Mouse (Mus musculus) midbrain, embryonic 16.5 days (tissue): ENCODE results near the gene Atp2c2. TPM values are rescaled to one million over a fixed set of nuclear protein-coding genes. Genes with fewer than 3 reads are reported as not detected.
A peak's percentile ranks its signal among the peaks of the same experiment; 100 is the strongest.

ENCODE experiments used
- ATAC-seq: fragments of 200-750 bp; cut with Nextera tagmentation; 2 replicates; pipeline ENCODE4 v1.8.0; 2017; ENCODE audit warnings: moderate TSS enrichment
- H3K27ac ChIP-seq: fragments of 300-500 bp; sonication (generic); 2 replicates; pipeline ENCODE4 v1.5.1; 2014; ENCODE audit warnings: mild to moderate bottlenecking, low read length, mixed read lengths
- H3K27me3 ChIP-seq: fragments of 300-500 bp; sonication (generic); 2 replicates; pipeline ENCODE4 v1.6.1; 2014; ENCODE audit warnings: low read depth, low read length, mixed read lengths; ENCODE audit not compliant: control insufficient read depth, insufficient read depth
- H3K36me3 ChIP-seq: fragments of 300-500 bp; sonication (generic); 2 replicates; pipeline ENCODE4 v1.6.1; 2014; ENCODE audit warnings: mild to moderate bottlenecking, low read length, moderate library complexity, mixed read lengths; ENCODE audit not compliant: control insufficient read depth, insufficient read depth
- H3K4me1 ChIP-seq: fragments of 300-500 bp; sonication (generic); 2 replicates; pipeline ENCODE4 v1.6.1; 2014; ENCODE audit warnings: mild to moderate bottlenecking, low read length, mixed read lengths; ENCODE audit not compliant: control insufficient read depth, insufficient read depth
- H3K4me2 ChIP-seq: fragments of 300-500 bp; sonication (generic); 2 replicates; pipeline ENCODE4 v1.6.1; 2014; ENCODE audit warnings: mild to moderate bottlenecking, low read length, mixed read lengths
- H3K4me3 ChIP-seq: fragments of 300-500 bp; sonication (generic); 2 replicates; pipeline ENCODE4 v1.5.1; 2014; ENCODE audit warnings: low read depth, mild to moderate bottlenecking, low read length, moderate library complexity, mixed read lengths
- H3K9ac ChIP-seq: fragments of 300-500 bp; sonication (generic); 2 replicates; pipeline ENCODE4 v1.6.1; 2014; ENCODE audit warnings: low read depth, low read length, mixed read lengths
- H3K9me3 ChIP-seq: fragments of 300-500 bp; sonication (generic); replicated peaks from 2 replicates; pipeline ENCODE4 v1.6.1; 2014; ENCODE audit warnings: mild to moderate bottlenecking, low read length, mixed read lengths; ENCODE audit not compliant: control insufficient read depth, poor library complexity, severe bottlenecking
- WGBS: fragments of 180-500 bp; shearing (Covaris S2); extraction: QIAGEN DNeasy Blood & Tissue Kit; methylation state at CpG from one replicate; pipeline ENCODE4 v1.1.7; 2014; 5-methylcytosine and 5-hydroxymethylcytosine counted together
- polyA plus RNA-seq: library from polyadenylated mRNA; unstranded; fragments of >200 nt; fragmentation: Nextera tagmentation; extraction: Ambion mirVana; gene quantifications from 2 replicates; pipeline ENCODE4 v1.2.1, GENCODE M21; 2015

Atp2c2 gene
- polyA plus RNA-seq, 1 experiment from 2014 or later, result 0.18 TPM

DNA sequence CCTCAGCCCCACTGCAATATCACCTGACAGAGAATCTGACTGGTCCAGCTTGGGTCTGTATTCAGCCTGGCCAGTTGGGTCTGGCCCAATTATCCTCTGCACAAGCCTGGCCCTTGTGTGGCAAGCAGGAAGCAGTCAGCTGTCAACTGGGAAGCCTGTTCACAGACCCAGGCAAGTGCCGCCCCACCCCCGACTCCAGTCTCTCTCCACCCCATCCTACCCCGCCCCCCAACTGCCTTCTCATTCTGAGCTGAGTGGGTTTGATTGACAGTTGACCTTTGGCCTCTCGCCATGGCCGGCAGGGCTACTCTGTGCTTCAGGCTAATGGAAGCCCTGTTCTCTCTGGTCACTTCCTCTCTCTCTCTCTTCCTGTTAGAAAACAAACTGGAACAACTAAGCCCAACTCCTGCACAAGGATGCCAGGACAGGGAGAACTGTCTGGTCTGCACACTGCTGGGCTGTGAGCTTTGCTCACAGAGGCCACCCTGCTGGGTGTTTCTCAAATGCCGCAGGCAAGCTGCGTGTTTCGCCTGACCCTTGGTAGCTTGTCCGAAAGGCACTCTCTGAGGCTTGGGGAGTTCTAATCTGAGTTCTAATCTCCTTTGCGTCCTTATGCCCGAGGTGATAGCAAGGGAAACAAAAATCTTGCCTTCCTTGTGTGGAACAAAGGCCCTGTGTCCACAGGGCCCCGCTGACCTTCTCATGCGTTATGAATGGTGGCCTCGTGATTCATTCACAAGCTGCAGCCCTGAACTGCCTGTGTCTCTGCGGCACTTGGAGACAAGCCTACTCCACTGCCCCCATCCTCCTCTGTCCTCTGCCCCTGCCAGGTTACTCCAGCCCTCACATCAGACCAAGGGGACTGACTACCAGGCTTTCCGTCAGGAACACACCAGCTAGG lies 92.2 kb downstream of the Atp2c2 start:
- Histone ChIP-seq H3K36me3 (no peaks in the 10 kb centered on the region), H3K27ac (peak overlapping the region; percentile 43; the same call in 1 of the 2 replicates), H3K9ac (no peak overlapping the region; the same call in 1 of the 2 replicates), H3K9me3 (no peaks in the 10 kb centered on the region), H3K4me2 (no peak overlapping the region), H3K27me3 (no peaks in the 10 kb centered on the region), H3K4me3 (no peak overlapping the region), H3K4me1 (peaks cover 5% of the 10 kb centered on the region; the same call in 1 of the 2 replicates)
- peak; percentile 37; the same call in 1 of the 2 replicates for ATAC-seq
- WGBS, result 8% methylated on average over 16 of the region's 16 CpGs

DNA sequence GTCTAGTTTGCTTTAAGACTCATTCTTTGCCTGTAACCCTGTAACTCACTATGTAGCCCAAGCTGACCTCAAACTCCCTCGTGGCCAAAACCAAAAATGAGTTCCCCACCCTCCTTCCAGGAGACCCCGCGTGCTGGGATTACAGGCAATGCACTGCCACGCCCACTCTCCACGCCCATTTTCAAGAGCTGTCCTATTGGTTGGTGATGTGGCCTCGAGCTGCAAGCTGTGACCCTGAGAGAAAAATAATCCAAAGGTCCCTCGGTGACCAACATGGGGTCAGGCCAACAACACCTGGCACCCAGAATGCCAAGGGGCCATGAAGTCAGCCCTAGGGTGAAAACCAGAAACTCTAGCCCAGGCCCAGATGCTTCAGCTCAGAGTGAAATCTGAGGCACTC lies 94.9 kb downstream of the Atp2c2 start:
- peaks cover 18% of the 10 kb centered on the region for H3K4me1 ChIP-seq
- ATAC-seq, result no peak
- 48% methylated on average over 7 of the region's 7 CpGs for WGBS
- H3K4me3 ChIP-seq, result no peak overlapping the region
- H3K4me2 ChIP-seq, result no peak overlapping the region
- no peak overlapping the region for H3K27ac ChIP-seq
- H3K9me3 ChIP-seq, result no peaks in the 10 kb centered on the region
- no peaks in the 10 kb centered on the region for H3K27me3 ChIP-seq
- H3K36me3 ChIP-seq, result no peaks in the 10 kb centered on the region
- no peak overlapping the region for H3K9ac ChIP-seq

DNA sequence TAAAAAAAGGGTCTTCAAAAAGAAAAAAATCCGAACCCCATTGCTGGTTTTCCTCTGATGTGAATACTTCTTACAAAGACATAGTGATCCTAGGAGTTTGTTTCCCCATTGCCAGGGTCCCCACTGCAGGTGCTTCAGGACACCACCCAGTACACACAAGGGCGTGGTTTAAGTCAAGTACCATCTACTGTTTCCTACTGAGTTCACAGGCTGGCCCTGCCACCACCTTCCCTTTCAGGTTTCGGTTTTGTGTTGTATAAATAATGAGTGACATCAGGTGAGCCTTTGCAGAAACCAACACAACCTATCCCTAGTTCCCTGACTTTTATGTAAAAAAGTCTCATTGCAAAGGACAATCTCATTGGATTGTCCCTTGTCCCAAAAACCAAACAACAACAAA lies 95.8 kb downstream of the Atp2c2 start:
- H3K4me1 ChIP-seq, result peaks cover 22% of the 10 kb centered on the region
- no peaks in the 10 kb centered on the region for H3K36me3 ChIP-seq
- H3K4me2 ChIP-seq, result no peak overlapping the region
- no peak for ATAC-seq
- no peak overlapping the region for H3K9ac ChIP-seq
- no peak overlapping the region for H3K4me3 ChIP-seq
- 90% methylated on average over 3 of the region's 3 CpGs for WGBS
- H3K27ac ChIP-seq, result no peak overlapping the region
- H3K9me3 ChIP-seq, result no peaks in the 10 kb centered on the region
- H3K27me3 ChIP-seq, result no peaks in the 10 kb centered on the region

DNA sequence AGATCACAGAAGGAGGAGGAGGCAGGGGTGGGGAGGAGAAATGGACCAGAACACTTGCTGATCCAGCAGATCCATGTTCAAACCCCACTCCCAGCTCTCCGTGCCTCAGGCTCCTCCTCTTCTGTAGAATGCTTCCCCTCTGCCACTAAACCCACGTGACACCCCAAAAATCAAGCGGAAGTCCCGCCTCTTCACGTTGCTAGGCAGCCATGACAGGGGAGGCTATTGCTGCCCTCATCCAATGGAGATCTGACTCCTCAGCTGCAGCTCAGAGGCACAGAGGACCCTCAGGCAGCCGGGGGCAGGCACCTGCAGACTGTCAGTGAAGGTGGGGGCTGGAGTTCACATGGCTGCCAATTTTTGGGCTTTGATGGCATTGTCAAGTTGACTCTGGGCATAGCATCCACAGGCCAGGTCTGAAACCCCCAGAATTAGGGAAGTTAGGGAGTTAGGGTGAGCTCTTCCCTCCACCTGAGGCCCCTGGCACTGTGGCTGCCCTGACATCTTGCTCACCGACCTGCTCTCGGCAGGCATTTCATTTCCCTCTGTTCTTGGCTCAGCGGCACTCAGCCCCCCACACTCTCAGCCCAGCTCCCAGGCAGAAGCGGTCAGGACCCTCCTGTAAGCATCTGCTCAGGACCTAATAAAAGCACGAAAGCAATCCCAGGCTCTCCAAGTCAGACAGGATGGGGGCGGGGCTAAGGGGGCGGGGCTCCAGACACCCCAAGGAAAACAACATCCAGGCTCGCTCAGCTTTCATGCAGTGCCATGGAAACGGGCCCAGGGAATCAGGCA lies 98.6 kb downstream of the Atp2c2 start:
- no peaks in the 10 kb centered on the region for H3K36me3 ChIP-seq
- H3K9me3 ChIP-seq, result no peaks in the 10 kb centered on the region
- H3K9ac ChIP-seq, result peak overlapping the region; percentile 30; the same call in 1 of the 2 replicates
- ATAC-seq, result peak; percentile 79
- no peaks in the 10 kb centered on the region for H3K27me3 ChIP-seq
- H3K4me2 ChIP-seq, result peak overlapping the region; percentile 38
- H3K4me1 ChIP-seq, result peaks cover 27% of the 10 kb centered on the region
- whole genome bisulfite sequencing, result 9% methylated on average over 15 of the region's 15 CpGs
- H3K27ac ChIP-seq, result peak overlapping the region; percentile 78
- no peak overlapping the region; the same call in 1 of the 2 replicates for H3K4me3 ChIP-seq

DNA sequence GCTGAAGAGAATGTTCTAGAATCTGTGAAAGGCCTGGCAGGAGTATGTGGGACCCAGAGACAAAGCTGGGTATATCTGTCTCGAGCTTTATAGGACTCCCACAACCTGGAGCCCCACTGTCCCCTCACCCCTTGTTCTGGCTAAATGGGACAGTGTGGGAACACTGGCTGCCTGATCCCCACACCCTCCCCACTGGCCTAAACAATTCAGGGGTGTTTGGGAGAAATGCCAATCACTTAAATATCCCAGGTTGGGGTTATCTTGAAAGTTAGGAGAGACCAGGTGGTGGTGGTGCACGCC lies 99.1 kb downstream of the Atp2c2 start:
- H3K9ac ChIP-seq, result 0 out of 2 replicates have a peak overlapping the region, but pooled peaks have one; percentile 30
- H3K4me3 ChIP-seq, result no peak overlapping the region
- peaks cover 27% of the 10 kb centered on the region for H3K4me1 ChIP-seq
- no peaks in the 10 kb centered on the region for H3K36me3 ChIP-seq
- no peak; the same call in 1 of the 2 replicates for ATAC-seq
- H3K4me2 ChIP-seq, result peak overlapping the region; percentile 38; the same call in 1 of the 2 replicates
- H3K27me3 ChIP-seq, result no peaks in the 10 kb centered on the region
- no peaks in the 10 kb centered on the region for H3K9me3 ChIP-seq
- 46% methylated on average over 2 of the region's 2 CpGs for WGBS
- H3K27ac ChIP-seq, result peak overlapping the region; percentile 78

DNA sequence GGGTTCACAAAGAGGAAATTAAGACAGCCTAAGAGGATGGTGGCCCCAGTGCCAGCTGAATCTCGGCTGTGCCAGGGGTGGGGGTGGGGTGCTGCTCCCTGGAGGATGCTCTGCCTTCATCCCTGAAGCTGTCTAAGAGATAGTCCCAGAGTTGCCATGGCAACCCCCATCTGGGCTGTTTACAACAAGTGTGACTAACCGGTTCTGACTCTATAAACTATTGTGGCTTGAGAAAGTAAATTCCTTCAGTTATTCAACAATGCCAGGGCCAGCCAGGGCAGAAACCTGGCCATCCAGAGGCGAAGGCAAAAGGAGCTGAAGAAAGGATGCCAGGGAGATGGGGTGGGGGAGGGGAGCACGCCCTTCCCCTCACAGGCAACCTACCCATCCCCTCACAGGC lies 101.4 kb downstream of the Atp2c2 start:
- Histone ChIP-seq H3K4me3 (no peak overlapping the region), H3K27me3 (no peaks in the 10 kb centered on the region), H3K36me3 (no peaks in the 10 kb centered on the region), H3K27ac (peak overlapping the region; percentile 69), H3K4me2 (peak overlapping the region; percentile 25; the same call in 1 of the 2 replicates), H3K9me3 (no peaks in the 10 kb centered on the region), H3K9ac (0 out of 2 replicates have a peak overlapping the region, but pooled peaks have one; percentile 12), H3K4me1 (peaks cover 31% of the 10 kb centered on the region)
- ATAC-seq, result 0 out of 2 replicates have a peak, but pooled peaks have one; percentile 23
- 3% methylated on average over 4 of the region's 4 CpGs for WGBS

DNA sequence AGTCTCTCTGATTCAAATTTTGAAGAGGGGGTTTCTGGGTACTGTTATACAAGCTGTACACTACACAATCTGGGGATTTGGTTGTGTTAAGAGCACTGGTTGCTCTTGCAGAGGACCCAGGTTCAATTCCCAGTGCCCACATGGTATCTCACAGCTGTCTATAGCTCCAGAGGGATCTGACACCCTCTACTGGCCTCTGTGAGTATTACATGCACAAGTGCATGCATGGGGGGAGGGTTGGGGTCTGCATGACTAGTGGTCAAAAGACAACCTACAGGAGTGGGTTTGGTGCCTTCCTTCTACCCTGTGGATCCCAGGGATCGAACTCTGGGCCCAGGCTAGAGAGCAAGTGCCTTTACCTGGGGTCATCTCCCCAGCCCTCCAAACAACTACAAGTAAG lies 102.8 kb downstream of the Atp2c2 start:
- Histone ChIP-seq H3K4me1 (peaks cover 33% of the 10 kb centered on the region), H3K27ac (no peak overlapping the region), H3K4me3 (no peak overlapping the region), H3K4me2 (no peak overlapping the region), H3K9ac (no peak overlapping the region), H3K9me3 (no peaks in the 10 kb centered on the region), H3K36me3 (no peaks in the 10 kb centered on the region), H3K27me3 (no peaks in the 10 kb centered on the region)
- no peak for ATAC-seq
- 96% methylated on average over 1 of the region's 1 CpGs for WGBS

DNA sequence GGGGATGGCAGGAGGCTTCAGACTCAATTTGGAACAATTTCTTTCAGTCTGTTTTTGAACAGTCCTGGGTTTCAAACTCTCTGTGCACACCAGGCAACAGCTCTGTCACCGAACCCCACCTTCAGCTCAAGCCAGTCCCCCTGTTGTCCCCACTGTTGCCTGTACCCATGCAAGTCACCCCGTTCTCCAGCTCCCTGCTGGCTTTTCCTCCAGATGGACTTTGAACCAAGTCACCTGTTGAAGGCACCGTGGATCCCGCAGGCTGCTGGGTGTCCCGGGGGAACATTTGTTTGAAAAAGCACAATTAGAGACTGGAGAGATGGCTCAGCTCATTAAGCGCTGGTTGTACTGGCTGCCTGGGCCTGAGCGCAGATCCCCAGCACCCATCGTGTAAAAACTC lies 105.5 kb downstream of the Atp2c2 start:
- WGBS, result 68% methylated on average over 8 of the region's 8 CpGs
- ATAC-seq, result no peak
- peaks cover 5% of the 10 kb centered on the region; the same call in 1 of the 2 replicates for H3K36me3 ChIP-seq
- H3K4me1 ChIP-seq, result peaks cover 22% of the 10 kb centered on the region
- no peaks in the 10 kb centered on the region for H3K27me3 ChIP-seq
- H3K27ac ChIP-seq, result no peak overlapping the region
- H3K9ac ChIP-seq, result no peak overlapping the region
- H3K4me3 ChIP-seq, result no peak overlapping the region
- H3K9me3 ChIP-seq, result no peaks in the 10 kb centered on the region
- no peak overlapping the region for H3K4me2 ChIP-seq
